Mouse (Mus musculus) forelimb bud, embryonic 11.5 days (tissue): ENCODE results near the gene Tut7.
"Not testable (repeated sequence)": the region's sequence is repeated elsewhere in the genome, so short reads cannot be mapped to it uniquely, and the experiment has no call there.

Experiments
- DNase-seq: peaks from one replicate; pipeline ENCODE4 v3.0.0-alpha.2; 2012; ENCODE audit warnings: low read depth, low spot score

The Tut7 gene

GRCm38 (mm10) chr13:59822507-59823462, at the start of gene Tut7:
Gene Tut7 (minus strand): TSS chr13:59823147.
- DNase-seq: peak; percentile 98

GRCm38 (mm10) chr13:59872446-59872845, 49.5 kb upstream of the Tut7 start:
- DNase-seq: no peak

- DNase-seq: no peak
These were observed 47.1 kb upstream of the Tut7 start for GRCm38 (mm10) chr13:59870004-59870403.

GRCm38 (mm10) chr13:59868011-59868649, 45.2 kb upstream of the Tut7 start:
- no peak for DNase-seq

GRCm38 (mm10) chr13:59867103-59867502, 44.2 kb upstream of the Tut7 start:
- DNase-seq: no peak

- no peak for DNase-seq
These were observed 36.6 kb upstream of the Tut7 start for GRCm38 (mm10) chr13:59859515-59859914.

- peak; percentile 61 for DNase-seq
These were observed 33.5 kb upstream of the Tut7 start for GRCm38 (mm10) chr13:59856286-59857070.

GRCm38 (mm10) chr13:59853471-59853870, 30.5 kb upstream of the Tut7 start:
- DNase-seq: no peak

- no peak for DNase-seq
These were observed 27.4 kb upstream of the Tut7 start for GRCm38 (mm10) chr13:59850373-59850772.

GRCm38 (mm10) chr13:59844661-59845060, 21.7 kb upstream of the Tut7 start:
- no peak for DNase-seq

GRCm38 (mm10) chr13:59843976-59844375, 21.0 kb upstream of the Tut7 start:
- DNase-seq: no peak

- peak; percentile 89 for DNase-seq
These were observed 19.6 kb upstream of the Tut7 start for GRCm38 (mm10) chr13:59842226-59843210.

- not testable (repeated sequence) for DNase-seq
These were observed 18.8 kb upstream of the Tut7 start for GRCm38 (mm10) chr13:59841761-59842160.

GRCm38 (mm10) chr13:59840429-59841169, 17.7 kb upstream of the Tut7 start:
- DNase-seq: peak; percentile 89

GRCm38 (mm10) chr13:59839356-59839755, 16.4 kb upstream of the Tut7 start:
- DNase-seq: no peak

GRCm38 (mm10) chr13:59838464-59838863, 15.5 kb upstream of the Tut7 start:
- no peak for DNase-seq

- no peak for DNase-seq
These were observed 13.9 kb upstream of the Tut7 start for GRCm38 (mm10) chr13:59836811-59837210.

GRCm38 (mm10) chr13:59836101-59836798, 13.3 kb upstream of the Tut7 start:
- no peak for DNase-seq

GRCm38 (mm10) chr13:59834786-59835452, 12.0 kb upstream of the Tut7 start:
- DNase-seq: no peak
